Mouse (Mus musculus) liver (tissue): ENCODE results near the gene Idh3a.
"Not testable (repeated sequence)": the region's sequence is repeated elsewhere in the genome, so short reads cannot be mapped to it uniquely, and the experiment has no call there.

ENCODE experiments used
- DNase-seq: peaks from one replicate; pipeline ENCODE4 v3.0.0-alpha.2; 2020; ENCODE audit warnings: mixed read lengths

The Idh3a gene

DNA sequence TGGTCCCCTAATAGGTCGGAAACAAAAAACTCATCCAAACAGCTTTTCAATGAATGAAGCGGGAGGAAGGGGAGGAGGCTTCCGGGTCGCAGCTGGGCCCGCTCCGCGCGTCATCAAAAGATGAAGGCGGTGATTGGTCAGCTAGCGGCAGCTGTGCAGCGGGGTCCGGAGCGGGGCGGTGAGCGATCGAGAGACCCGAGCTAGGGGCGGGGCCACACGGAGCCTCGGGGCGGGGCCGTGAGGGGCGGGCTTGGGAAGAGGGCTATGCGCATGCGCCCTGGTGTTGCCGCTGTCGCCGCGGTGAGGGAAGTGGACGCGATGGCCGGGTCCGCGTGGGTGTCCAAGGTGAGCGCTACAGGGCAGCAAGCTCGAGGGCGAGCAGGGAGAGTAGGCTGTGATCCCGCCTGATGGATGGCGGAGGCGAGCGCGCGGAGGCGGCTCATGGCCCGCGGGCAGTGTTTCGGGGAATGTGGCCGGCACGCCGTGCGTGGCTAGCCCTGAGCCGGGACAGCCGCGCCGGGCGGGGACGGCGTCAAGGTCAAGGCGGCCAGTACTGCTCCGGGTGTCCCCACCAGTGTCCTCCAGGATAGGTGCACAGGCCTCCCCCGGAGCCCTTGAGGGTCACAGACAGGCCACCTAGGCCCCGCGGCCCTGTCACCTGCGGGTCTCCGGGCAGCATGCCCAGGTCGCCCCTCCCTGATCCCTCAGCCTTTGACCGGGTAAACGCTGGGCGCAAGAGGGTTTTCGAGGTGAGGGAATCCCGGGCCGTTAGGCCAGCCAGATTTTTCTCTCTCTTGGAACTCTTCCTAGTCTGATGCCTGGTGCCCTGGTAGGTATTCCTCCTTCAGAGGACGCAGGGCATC is at the start of gene Idh3a:
TSS of gene Idh3a (plus strand) at position 136 of the 863 bp plus-strand sequence.
- peak; percentile 100 for DNase-seq

- DNase-seq: no peak
Observed at GRCm38 (mm10) chr9:54537030-54537429, 49.1 kb upstream of the Idh3a start.

DNA sequence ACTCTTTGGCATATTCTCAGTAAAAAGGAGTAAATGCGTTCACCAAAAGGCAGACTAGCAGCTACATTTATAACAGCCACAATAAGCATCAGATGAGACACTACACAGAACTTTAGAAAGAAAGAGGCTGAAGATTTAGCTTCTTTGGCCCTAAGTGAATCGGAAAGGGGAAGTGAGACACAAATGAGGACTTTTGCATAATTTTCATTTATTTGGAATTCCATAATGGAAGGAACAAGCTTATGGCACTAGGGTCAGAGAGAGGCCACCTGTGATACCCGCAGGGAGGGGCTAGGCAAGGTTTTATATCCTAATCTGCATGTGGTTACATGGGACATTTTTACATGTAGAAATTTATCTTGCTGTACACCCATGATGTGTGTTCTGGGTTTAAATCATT is 48.7 kb upstream of the Idh3a start:
- no peak for DNase-seq

DNA sequence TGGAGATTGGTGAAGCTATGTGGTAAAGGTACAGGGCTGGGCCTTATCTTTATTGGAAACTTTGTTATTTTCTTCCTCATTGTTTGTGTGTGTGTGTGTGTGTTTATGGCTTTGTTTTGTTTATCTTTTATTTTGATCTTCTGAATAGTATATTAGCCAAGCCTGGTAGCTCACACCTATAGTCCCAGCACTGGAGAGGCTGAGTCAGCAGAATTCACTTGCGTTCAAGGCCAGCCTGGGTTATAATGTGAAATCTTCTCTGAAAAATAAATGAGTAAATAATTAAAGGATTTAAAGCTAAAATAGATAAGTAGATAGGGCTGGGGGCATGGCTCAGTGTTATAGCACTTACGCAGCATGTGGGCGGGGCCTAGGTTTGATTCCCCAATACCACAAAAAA is 47.9 kb upstream of the Idh3a start:
- DNase-seq: no peak

- DNase-seq: no peak
Observed at GRCm38 (mm10) chr9:54538684-54539083, 47.5 kb upstream of the Idh3a start, which contains the start of gene Sh2d7. Gene Sh2d7 (plus strand): TSS chr9:54538984.

- no peak for DNase-seq
Observed at GRCm38 (mm10) chr9:54540801-54541200, 45.3 kb upstream of the Idh3a start.

DNA sequence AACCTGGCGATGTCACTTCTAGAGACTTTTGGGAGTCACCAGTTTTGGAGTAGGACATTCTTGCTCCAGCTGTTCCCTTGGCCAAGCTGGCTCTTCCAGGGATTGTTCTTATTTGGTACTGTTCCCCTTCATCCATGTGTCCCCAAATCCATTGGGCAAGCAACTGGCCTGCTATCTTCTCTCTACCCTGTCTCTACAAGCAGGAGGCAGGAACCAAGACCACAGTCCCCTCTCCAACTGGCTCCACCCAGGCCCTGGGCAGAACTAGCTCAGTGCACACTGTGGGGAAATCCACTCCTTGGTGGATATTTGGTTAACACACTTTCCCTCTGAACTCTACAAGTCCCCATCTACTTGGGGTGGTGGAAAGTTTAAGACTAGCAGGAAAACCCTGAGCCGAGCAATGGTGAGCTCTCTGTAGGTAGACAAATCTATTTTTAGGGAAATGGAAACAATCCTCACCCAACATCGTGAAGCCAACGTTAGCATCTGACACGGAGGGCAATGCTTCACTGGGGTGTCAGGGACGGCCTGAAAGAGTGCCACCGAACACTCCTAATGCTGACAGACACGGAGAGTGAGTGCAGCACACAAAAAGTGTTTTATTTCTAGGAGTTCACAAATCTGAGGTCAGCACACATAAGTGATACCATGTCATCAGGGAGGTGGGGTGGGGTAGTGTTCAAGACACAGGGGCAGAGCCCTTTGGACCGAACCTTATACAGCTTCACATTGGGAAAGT is 41.8 kb upstream of the Idh3a start:
- DNase-seq: no peak

DNA sequence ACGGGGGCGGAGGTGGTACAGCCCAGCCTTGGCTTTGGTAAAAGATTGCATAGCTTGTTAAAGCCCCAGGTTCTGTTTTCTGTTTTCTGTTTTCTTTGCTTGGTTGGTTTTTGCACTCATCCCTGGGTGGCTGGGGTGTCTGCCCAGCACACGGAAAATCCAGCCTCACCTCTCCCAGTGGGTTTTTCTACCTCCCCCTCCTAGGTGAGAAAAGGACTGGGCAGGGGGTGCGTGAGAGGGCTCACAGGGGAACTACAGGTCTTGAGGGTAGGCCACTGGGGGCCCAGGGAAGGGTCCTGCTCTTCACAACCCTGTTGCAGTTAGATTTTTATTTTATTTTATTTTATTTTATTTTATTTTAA is 41.2 kb upstream of the Idh3a start:
- no peak for DNase-seq

- DNase-seq: peak; percentile 70
Observed at GRCm38 (mm10) chr9:54547536-54547935, 38.6 kb upstream of the Idh3a start.

DNA sequence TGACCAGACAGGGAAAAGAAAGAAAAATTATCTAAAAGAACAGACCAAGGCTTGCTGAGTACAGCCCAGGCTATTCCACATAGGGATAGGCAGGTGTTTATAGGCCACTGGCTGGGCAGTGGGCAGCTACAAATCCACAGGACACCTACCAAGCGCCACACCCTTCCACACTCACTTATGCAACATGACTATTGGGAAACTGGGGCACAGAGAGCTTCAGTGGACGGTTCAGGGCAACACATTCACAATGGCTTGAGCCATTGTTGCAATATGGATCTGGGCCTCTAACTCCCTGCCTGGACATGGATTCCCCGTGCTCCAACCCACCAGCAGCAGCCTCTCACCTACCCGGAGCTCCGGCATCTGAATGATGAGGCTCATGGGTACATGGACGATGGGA is 36.7 kb upstream of the Idh3a start:
- DNase-seq: no peak

- peak; percentile 53 for DNase-seq
Observed at GRCm38 (mm10) chr9:54552409-54552808, 33.7 kb upstream of the Idh3a start.

DNA sequence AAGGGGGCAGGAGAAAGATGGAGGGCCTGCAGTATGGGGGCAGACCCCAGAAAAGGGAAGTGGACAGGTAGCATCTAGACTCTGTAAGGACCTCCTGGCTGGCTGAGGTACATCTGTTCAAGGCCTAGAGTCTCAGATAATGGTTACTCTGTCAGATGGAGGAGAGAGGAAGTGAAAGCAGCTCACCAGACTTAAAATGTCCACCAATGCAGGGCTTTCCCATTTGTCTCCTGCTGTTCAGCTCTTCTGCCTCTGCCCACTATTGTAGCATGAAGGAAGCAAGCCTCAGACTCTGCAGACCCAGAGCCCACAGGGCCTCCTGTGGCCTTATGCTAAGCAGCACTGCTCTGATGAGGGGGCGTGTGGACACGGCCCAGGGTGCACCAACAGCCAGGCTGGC is 31.1 kb upstream of the Idh3a start:
- no peak for DNase-seq

DNA sequence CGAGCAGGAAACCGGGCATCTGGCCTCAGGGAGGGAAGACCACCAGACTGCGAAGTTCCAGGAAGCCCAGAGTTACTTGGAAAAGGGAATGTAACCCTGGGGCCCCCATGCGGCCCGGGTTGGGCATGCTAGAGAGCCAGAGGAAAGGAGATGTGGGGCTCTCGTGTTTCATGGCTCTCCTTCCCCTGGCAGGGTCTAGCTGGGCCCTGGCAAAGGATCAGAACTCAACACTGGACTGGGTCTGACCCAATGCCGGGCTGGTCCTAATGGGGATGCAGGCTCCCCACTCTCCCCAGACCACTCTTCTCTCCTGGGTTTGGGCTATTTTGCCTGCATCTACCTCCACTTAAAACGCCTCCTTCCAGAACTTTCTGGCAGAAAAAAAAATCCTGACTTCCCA is 27.4 kb upstream of the Idh3a start:
- no peak for DNase-seq

DNA sequence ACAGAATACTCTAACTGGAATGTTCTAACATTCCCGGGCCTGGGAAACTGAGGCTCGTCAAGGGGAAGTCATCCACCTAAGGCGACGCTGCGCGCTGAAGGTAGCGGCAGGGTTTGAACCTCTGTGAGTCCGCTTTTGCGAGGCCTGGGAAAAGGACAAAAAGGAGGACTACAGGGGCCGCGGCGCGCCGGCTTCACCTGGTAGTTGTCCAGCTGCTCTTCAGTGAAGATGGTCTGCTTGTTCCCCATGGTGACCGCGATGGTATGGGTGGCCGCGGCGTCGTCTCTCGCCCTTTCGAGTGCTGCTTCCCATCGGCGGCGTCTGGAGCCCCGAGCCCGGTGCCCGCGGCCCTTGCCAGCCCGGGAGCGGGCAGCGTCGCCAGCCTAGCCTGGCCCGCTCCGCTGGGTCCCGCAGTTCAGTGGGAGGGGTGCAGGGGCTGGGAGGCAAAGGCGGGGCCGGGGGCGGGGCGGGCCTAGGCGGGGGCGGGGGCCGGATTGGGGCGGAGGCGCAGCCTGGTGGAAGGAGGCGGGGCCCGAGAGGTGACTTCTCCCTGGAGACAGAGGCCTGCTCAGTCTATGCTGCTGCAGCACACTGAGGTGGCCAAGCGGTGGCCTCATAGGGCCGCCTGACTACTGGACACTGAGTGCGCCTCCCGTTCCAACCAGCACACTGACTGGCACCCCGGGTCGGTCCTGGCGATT is 26.2 kb upstream of the Idh3a start, which contains the start of gene Cib2:
TSS of gene Cib2 (minus strand) at position 448 of the 701 bp plus-strand sequence.
- peak; percentile 92 for DNase-seq

DNA sequence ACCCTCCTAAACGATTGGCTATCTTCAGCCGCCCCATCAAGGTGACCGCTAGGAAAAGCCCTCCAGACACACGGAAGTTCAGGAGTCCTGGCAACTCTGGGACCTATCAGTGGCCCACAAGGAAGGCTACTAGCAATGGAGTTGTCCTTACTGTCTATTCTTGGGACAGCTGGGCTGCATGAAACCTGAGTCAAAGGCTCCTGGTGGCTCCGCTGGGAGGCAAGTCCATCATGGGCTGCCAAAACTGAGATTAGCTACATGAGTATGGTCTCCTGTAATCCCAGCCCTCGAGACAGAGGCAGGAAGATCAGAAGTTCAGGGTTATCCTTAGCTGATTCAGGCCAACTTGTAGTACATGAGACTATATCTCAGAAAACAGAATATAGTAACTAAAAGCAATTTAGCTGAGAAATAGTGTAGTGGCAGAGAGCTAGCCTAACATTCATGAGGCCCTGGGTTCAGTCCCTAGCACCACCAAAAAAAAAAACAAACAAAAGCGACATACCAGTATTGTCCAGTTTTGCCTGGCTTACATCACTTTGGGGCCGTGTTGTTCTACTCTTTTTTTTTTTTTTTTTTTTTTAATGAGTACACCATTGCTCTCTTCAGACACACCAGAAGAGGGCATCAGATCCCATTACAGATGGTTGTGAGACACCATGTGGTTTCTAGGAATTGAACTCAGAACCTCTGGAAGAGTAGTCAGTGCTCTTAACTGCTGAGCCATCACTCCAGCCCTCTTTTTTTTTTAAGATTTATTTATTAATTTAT is 25.1 kb upstream of the Idh3a start:
- DNase-seq: no peak

DNA sequence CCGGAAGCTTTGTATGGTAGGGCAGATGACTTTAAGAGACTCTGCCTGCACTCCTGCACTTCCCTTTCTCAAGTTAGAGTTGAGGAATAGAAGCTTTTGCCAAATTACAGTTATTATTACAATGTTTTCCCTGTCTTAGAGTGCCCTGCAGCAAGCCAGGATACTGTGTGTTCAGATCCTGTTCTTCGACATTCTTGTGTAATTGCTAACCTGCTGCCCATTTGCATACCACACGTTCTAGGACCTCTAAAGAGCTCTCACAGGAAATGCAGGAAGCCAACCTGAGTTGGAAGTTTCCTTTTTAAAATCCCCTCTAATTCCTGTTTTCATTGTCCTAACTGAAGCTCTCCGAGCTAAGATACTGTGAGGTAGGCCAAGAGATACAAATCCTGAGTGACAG is 19.2 kb upstream of the Idh3a start:
- no peak for DNase-seq

DNA sequence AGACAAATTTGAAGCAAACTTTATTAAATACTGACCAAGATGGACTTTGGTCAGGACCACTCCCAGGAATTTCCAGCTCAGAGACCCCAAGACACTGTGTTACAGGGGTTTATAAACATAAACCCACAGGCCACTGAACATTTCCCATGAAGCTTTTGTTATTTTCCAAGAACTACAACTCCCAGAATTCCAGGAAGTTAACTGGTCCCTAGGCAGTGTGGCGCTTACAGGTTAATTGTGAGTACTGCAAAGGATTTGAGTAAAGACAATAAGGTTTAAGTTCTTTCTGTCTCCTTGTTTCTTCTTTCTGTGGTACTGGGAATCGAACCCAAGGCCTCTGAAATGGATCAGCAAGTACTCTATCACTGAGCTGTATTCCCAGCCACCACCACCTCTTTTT is 17.4 kb upstream of the Idh3a start:
- DNase-seq: no peak

DNA sequence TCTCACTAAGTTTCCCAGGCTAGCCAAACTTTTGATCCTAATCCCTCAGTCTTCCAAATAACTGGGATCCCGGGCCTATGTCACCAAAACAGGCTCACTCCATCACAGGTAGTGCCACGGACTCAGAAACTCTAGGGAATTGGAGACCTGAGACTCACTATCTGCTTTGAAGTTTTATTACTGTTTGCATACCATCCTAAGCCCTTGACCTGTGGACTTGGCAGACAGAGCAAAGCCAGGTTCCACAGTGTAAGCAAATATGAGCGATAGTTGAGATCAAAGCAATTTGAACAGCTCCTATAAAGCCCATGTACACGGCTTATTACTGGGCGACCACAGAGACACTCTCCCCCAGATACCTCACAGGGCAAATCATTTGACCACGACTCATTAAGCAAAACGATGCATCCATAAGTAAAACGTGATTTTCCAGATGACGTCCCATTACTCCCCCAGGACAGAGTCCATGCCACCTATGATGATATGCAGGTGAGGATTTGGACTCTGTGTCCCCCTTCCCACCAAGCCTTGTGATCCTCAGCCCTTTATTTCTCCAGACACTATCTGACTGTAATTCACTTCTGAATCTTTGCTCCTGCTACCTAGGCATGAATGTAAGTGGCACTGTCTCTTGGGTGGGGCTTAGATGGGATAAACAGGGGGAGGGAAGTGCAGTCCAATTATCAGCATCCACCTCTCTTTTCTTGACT is 14.8 kb upstream of the Idh3a start:
- DNase-seq: no peak

DNA sequence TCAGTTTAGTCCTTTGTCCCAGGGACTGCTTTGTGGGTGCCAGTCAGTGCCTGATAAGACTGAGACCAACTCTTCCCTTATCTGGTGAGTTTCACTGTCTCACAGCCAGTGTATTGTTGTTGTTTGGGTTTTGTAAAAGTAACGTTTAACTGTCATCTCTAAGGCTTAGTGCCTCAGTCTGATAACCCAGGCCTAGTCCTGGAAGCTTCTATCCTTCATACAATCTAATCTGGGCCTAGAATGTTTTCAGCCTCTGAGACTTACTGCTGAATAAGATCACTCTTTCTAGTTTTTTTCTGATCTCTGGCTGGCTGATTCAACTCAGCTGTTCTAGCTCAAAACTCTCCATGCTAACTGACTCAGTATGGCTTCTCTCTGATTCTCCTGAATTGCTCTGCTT is 2.4 kb upstream of the Idh3a start:
- DNase-seq: no peak

- not testable (repeated sequence) for DNase-seq
Observed at GRCm38 (mm10) chr9:54584127-54584526, 2.0 kb upstream of the Idh3a start.

DNA sequence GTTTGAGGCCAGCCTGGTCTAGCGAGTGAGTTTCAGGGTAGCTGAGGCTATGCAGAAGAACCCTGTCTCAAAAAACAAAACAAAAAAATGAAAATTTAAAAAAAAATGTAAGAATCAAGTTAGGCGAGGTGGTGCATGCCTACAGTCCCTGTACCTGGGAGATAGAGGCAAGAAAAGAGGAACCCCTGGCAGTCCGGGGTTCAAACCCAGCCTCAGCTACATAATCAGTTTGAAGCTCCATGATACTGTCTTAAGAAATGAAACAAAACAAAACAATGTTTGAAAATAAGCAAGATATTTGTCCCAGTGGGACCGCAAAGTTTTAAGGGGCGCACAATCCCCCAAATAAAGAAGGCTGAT is 315 bp upstream of the Idh3a start:
- no peak for DNase-seq

- no peak for DNase-seq
Observed at GRCm38 (mm10) chr9:54587863-54588262, 1.7 kb downstream of the Idh3a start.
